Mouse (Mus musculus): ENCODE results near the gene Cyp2j8.

- no peak for TF ChIP-seq EP300 (IDR thresholded peaks at IDR 0.05; ENCODE audit: low read depth)
- TF ChIP-seq CTCF (IDR thresholded peaks at IDR 0.05; ENCODE audit: low read depth) = no peak
Observed at GRCm38 (mm10) chr4:96551619-96552018, 44.4 kb upstream of the Cyp2j8 start.

All from liver, embryonic 14.5 days (tissue).